Mouse (Mus musculus): ENCODE results near the gene Lpin3. TPM values are rescaled to one million over a fixed set of nuclear protein-coding genes. Genes with fewer than 3 reads are reported as not detected.

The Lpin3 gene
- total RNA-seq, 2 experiments from 2014 or later, result 0.59 to 0.94 TPM

- DNase-seq (ENCODE audit: low spot score in 2 of 2), result no peak
These were observed 5.8 kb downstream of the Lpin3 start for GRCm38 (mm10) chr2:160886221-160886620.

GRCm38 (mm10) chr2:160887284-160887683, 6.8 kb downstream of the Lpin3 start:
- DNase-seq (ENCODE audit: low spot score in 2 of 2), result peak; percentile 85 to 88

- DNase-seq (ENCODE audit: low spot score in 2 of 2), result no peak
These were observed 7.4 kb downstream of the Lpin3 start for GRCm38 (mm10) chr2:160887859-160888258.

- no peak for DNase-seq (ENCODE audit: low spot score in 2 of 2)
These were observed 10.6 kb downstream of the Lpin3 start for GRCm38 (mm10) chr2:160891045-160891444.

- DNase-seq (ENCODE audit: low spot score in 2 of 2), result no peak
These were observed 11.2 kb downstream of the Lpin3 start for GRCm38 (mm10) chr2:160891697-160892096.

GRCm38 (mm10) chr2:160901656-160902412, 21.4 kb downstream of the Lpin3 start:
- no peak for DNase-seq (ENCODE audit: low spot score in 2 of 2)

- no peak for DNase-seq (ENCODE audit: low spot score in 2 of 2)
These were observed 24.8 kb downstream of the Lpin3 start for GRCm38 (mm10) chr2:160905301-160905700.

GRCm38 (mm10) chr2:160906101-160906500, 25.6 kb downstream of the Lpin3 start:
- DNase-seq (ENCODE audit: low spot score in 2 of 2), result no peak

GRCm38 (mm10) chr2:160908607-160909006, 28.1 kb downstream of the Lpin3 start:
- no peak for DNase-seq (ENCODE audit: low spot score in 2 of 2)

- no peak for DNase-seq (ENCODE audit: low spot score in 2 of 2)
These were observed 30.2 kb downstream of the Lpin3 start for GRCm38 (mm10) chr2:160910633-160911032.

GRCm38 (mm10) chr2:160911558-160912201, 31.2 kb downstream of the Lpin3 start:
- DNase-seq (ENCODE audit: low spot score in 2 of 2), result peak; percentile 14 to 27

GRCm38 (mm10) chr2:160912231-160912671, 31.8 kb downstream of the Lpin3 start, which contains the start of gene Emilin3:
Emilin3 (minus strand) TSS chr2:160912328.
- DNase-seq (ENCODE audit: low spot score in 2 of 2), result peak in 1 of 2 experiments; percentile 13

- DNase-seq (ENCODE audit: low spot score in 2 of 2), result no peak
These were observed 34.2 kb downstream of the Lpin3 start for GRCm38 (mm10) chr2:160914656-160915055.

- DNase-seq (ENCODE audit: low spot score in 2 of 2), result no peak
These were observed 35.5 kb downstream of the Lpin3 start for GRCm38 (mm10) chr2:160915821-160916610.

- DNase-seq (ENCODE audit: low spot score in 2 of 2), result no peak
These were observed 36.2 kb downstream of the Lpin3 start for GRCm38 (mm10) chr2:160916714-160917113.

- no peak for DNase-seq (ENCODE audit: low spot score in 2 of 2)
These were observed 36.8 kb downstream of the Lpin3 start for GRCm38 (mm10) chr2:160917313-160917712.

- no peak for DNase-seq (ENCODE audit: low spot score in 2 of 2)
These were observed 37.9 kb downstream of the Lpin3 start for GRCm38 (mm10) chr2:160918154-160918929.

GRCm38 (mm10) chr2:160918930-160919215, 38.4 kb downstream of the Lpin3 start:
- DNase-seq (ENCODE audit: low spot score in 2 of 2), result no peak

GRCm38 (mm10) chr2:160921285-160921684, 40.8 kb downstream of the Lpin3 start:
- no peak for DNase-seq (ENCODE audit: low spot score in 2 of 2)

GRCm38 (mm10) chr2:160925203-160925602, 44.7 kb downstream of the Lpin3 start:
- peak; percentile 56 to 64 for DNase-seq (ENCODE audit: low spot score in 2 of 2)

GRCm38 (mm10) chr2:160931378-160931777, 50.9 kb downstream of the Lpin3 start:
- no peak for DNase-seq (ENCODE audit: low spot score in 2 of 2)
